Mouse (Mus musculus) thymus, adult 2 months (tissue): Measurements from ENCODE around the gene Znrf3. TPM values are rescaled to one million over a fixed set of nuclear protein-coding genes. Genes with fewer than 3 reads are reported as not detected.

ENCODE experiments used
- DNase-seq: peaks from one replicate; pipeline ENCODE4 v3.0.0; 2021
- H3K27ac ChIP-seq: fragments of 200-500 bp; 2 replicates; pipeline ENCODE4 v1.5.1; 2012; ENCODE audit warnings: low read length, control low read depth; ENCODE audit not compliant: control insufficient read depth, insufficient read depth
- H3K27me3 ChIP-seq: fragments of 200-500 bp; 2 replicates; pipeline ENCODE4 v1.6.1; 2012; ENCODE audit warnings: mild to moderate bottlenecking, low read length, moderate library complexity, mixed read lengths; ENCODE audit not compliant: control insufficient read depth, insufficient read depth
- H3K36me3 ChIP-seq: fragments of 200-500 bp; 2 replicates; pipeline ENCODE4 v1.6.1; 2012; ENCODE audit warnings: mild to moderate bottlenecking, low read length, moderate library complexity; ENCODE audit not compliant: control insufficient read depth, insufficient read depth
- H3K4me1 ChIP-seq: fragments of 200-500 bp; replicated peaks from 2 replicates; pipeline ENCODE4 v1.6.1; 2012; ENCODE audit warnings: low read length; ENCODE audit not compliant: control insufficient read depth, insufficient read depth
- H3K4me3 ChIP-seq: fragments of 200-500 bp; 2 replicates; pipeline ENCODE4 v1.5.1; 2012; ENCODE audit warnings: mild to moderate bottlenecking, low read length, control low read depth, moderate library complexity; ENCODE audit not compliant: control insufficient read depth, insufficient read depth
- CTCF ChIP-seq: fragments of 200-500 bp; IDR thresholded peaks from 2 replicates; pipeline ENCODE4 v1.5.1; 2012; ENCODE audit warnings: mild to moderate bottlenecking, control low read depth, low read length, moderate library complexity, borderline replicate concordance; ENCODE audit not compliant: control insufficient read depth, poor library complexity, insufficient read depth; ENCODE audit errors: extremely low read depth
- POLR2A ChIP-seq: fragments of 200-500 bp; IDR thresholded peaks from 2 replicates; pipeline ENCODE4 v1.6.1; 2012; ENCODE audit warnings: mild to moderate bottlenecking, low read length, control low read depth, moderate library complexity; ENCODE audit not compliant: control insufficient read depth, poor library complexity, insufficient read depth; ENCODE audit errors: extremely low read depth
- WGBS: fragments of 180-500 bp; shearing (Covaris S2); methylation state at CpG from one replicate; pipeline ENCODE4 v1.1.7; 2018; 5-methylcytosine and 5-hydroxymethylcytosine counted together
- polyA plus RNA-seq: library from polyadenylated mRNA; depleted of rRNA; stranded (reverse); fragments of >200 nt; gene quantifications from 2 replicates; pipeline ENCODE4 v1.2.3, GENCODE M21; 2012

Gene Znrf3
- polyA plus RNA-seq, 1 experiment, result 17.3 TPM

DNA sequence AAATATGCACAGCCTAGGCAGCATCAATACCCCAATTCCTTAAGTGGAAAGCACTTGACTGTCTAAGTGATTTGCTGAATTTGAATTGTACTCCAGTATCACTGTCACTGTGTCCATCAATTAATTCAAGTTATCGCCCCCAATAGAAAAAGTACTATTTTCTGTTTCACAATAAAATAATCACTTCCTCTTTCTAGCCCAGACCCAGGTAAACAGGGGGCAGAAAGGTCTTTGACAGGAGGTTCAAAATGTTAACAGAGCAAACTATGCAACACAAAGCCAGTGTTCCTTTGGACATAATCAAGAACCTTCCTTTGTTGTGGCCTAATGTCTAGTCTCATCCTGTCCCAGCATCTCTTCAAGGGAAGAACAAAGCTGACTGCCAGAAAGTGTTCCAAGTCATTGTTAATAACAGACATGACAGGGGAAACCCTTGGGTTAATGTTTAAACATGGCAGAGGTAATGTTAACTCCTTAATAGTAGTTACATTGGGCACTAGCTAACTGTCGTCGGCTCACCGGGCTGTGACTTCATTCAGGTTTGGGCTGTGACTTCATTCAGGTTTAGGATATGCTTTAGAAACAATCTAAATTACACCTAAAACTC, 42.4 kb downstream of the Znrf3 start:
- no peak overlapping the region for H3K27ac ChIP-seq
- TF ChIP-seq POLR2A (no peak), CTCF (no peak)
- no peak overlapping the region for H3K4me3 ChIP-seq
- 93% methylated on average over 4 of the region's 4 CpGs for WGBS
- no peaks in the 10 kb centered on the region for H3K36me3 ChIP-seq
- DNase-seq, result no peak
- no peaks in the 10 kb centered on the region for H3K4me1 ChIP-seq
- H3K27me3 ChIP-seq, result no peaks in the 10 kb centered on the region

DNA sequence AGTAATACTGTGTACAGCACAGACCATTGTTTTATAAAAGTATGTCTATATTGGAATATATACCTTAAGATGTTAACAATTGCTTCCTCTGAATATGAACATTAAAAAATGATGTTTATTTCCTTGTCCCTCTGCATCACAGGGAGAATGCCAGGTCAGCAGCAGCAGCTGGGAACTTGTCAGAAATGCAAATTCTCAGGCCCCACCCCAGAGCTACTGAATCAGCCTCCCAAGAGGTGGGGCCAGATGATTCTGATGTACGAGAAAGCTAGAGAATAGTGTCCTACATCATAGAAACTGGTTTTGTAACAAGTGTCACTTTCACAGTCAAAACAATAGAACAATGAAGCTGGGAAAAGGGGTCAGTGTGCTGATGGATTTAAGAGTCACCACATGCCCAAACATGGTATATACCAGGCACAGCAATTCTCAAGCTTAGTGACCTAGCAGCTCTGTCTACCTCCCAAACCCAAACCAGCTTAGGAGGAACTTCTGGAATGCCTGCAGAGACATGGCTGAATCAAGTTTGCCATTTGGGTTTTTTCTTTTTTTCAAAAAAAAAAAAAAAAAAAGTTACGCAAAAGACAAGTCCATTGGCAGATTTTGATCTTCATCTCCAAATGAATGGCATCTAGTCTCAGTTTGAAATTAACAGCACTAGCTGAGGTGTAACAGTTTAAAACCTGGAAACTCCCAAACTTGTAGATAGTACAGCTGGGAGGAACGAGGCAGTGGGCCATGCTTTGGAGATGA, 46.2 kb downstream of the Znrf3 start:
- no peak for DNase-seq
- Histone ChIP-seq H3K27me3 (no peaks in the 10 kb centered on the region), H3K36me3 (no peaks in the 10 kb centered on the region), H3K4me1 (no peaks in the 10 kb centered on the region), H3K4me3 (no peak overlapping the region), H3K27ac (no peak overlapping the region)
- WGBS, result 89% methylated on average over 3 of the region's 3 CpGs
- TF ChIP-seq CTCF (no peak), POLR2A (no peak)

DNA sequence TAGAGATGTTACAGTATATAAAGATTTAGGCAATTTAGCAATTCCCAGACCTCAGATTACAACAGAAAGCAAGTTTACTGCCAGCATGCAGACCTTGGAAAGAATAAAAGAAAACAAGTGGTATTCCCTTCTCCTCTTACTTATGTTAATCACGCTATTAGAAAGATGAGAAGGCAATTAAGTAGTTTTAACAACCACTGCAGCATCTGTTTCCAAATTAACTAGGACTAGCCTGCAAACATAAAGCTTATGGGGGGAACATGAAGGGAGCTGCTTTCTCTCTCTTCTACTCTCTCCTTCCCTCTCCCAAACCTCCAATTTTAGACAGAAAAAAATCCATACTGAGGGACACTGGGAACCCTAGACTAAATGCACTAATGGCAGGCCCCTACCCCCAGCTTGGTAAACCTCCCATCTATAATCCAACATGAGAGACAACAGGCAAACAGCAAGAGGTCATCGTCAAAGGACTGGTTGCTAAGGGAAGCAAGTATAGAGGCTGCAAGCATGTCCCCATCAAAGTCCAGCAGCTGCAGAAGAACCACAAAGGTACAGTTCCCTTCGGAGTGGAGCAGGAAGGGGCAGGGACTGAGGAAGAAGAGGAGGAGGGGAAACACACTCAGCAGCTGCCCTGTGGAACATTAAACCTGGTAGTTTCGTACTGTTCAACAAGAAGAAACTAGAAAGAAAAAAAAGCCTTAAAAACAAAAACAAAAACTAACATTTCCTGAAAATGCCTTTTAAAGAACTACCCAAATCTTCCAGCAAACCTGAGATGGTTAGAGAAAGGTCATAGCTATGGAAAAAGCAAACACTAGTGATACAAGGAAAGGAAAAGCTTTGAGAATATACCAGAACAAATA, 53.4 kb downstream of the Znrf3 start:
- no peak for DNase-seq
- no peak for TF ChIP-seq POLR2A
- no peak for TF ChIP-seq CTCF
- Histone ChIP-seq H3K27ac (no peak overlapping the region), H3K4me1 (peaks cover 2% of the 10 kb centered on the region), H3K27me3 (no peaks in the 10 kb centered on the region), H3K4me3 (no peak overlapping the region), H3K36me3 (no peaks in the 10 kb centered on the region)
- WGBS, result 41% methylated on average over 4 of the region's 4 CpGs

DNA sequence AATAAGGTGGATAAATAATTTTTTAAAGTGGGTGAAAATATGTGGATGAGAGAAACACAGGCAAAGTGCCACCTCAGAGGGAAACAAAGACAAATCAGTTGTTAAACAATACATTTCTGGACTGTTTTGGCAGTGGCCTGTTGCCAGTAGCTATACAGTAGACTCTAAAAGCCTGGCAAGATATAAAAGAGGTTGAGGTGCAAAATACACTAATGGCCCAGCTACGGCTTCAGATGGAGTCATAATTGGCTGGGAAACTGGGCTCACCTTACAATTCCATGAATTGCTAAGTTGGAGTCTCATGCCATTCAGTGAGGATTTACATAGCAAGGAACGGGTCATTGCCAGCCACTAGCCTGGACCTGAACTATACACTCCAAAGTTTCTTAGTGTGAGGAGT, 62.0 kb downstream of the Znrf3 start:
- WGBS, result 93% methylated on average over 2 of the region's 2 CpGs

DNA sequence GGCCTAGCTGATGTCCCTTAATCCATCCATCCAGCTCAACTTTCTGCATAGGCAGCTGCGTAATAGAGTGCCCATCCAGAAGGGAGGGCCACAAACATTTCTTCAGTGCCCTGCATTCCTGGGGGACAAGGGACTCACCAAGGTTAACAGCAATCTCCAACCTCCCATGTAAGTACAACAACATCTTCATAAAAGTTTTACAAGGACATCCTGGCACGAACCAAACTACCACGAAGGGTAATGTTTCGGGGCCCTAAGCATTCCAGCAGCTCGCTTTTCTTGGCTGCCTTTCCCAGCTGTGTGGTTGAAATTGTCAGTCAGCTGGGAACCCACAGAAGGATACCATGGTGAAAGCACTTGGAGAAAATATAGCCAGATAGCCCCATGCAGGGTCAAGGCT, 63.4 kb downstream of the Znrf3 start:
- WGBS, result 96% methylated on average over 5 of the region's 5 CpGs
- no peaks in the 10 kb centered on the region for H3K4me1 ChIP-seq
- no peak overlapping the region for H3K4me3 ChIP-seq
- no peak for TF ChIP-seq POLR2A
- TF ChIP-seq CTCF, result no peak
- no peak overlapping the region for H3K27ac ChIP-seq
- DNase-seq, result no peak
- no peaks in the 10 kb centered on the region for H3K36me3 ChIP-seq
- H3K27me3 ChIP-seq, result no peaks in the 10 kb centered on the region

More for the DNA sequence above, 62.0 kb downstream of the Znrf3 start:
- Histone ChIP-seq H3K27me3 (no peaks in the 10 kb centered on the region), H3K36me3 (no peaks in the 10 kb centered on the region), H3K27ac (no peak overlapping the region), H3K4me1 (no peaks in the 10 kb centered on the region), H3K4me3 (no peak overlapping the region)
- TF ChIP-seq CTCF, result no peak
- no peak for TF ChIP-seq POLR2A
- no peak for DNase-seq

DNA sequence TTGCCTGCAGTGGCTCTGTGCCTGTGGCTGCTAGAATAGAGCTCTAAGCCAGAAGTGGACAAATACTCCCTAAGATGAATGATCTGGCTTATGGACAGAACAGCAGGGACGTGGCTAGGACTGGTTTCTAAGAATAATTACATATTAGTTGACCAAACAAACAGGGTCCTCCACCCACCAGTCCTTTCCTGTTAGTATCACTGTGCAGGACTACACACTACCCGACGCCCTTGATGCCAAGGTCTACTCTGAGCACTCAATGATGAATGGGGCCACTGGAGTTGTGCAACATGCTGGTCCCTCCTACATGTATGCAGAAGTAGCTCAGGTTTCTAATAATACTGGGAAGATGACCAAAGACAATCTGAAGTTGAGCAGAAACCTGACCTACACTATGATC, 64.4 kb downstream of the Znrf3 start:
- DNase-seq, result no peak

More for the DNA sequence above, 64.4 kb downstream of the Znrf3 start:
- Histone ChIP-seq H3K4me3 (no peak overlapping the region), H3K27ac (no peak overlapping the region), H3K4me1 (no peaks in the 10 kb centered on the region), H3K36me3 (no peaks in the 10 kb centered on the region), H3K27me3 (no peaks in the 10 kb centered on the region)
- TF ChIP-seq CTCF (no peak), POLR2A (no peak)
- WGBS, result 89% methylated on average over 3 of the region's 3 CpGs
